Mouse (Mus musculus) G1E (cell line): ENCODE measurements around the gene Psmd13. TPM values are rescaled to one million over a fixed set of nuclear protein-coding genes. Genes with fewer than 3 reads are reported as not detected.

Experiments used
- ATAC-seq: 2 replicates; pipeline ENCODE4 v1.8.0; 2016; ENCODE audit warnings: mild to moderate bottlenecking; ENCODE audit not compliant: insufficient number of reproducible peaks, poor library complexity, low FRiP score, severe bottlenecking; ENCODE audit errors: extremely low read depth
- DNase-seq: peaks from one replicate; pipeline ENCODE4 v3.0.0; 2012; ENCODE audit warnings: low spot score
- H3K27me3 ChIP-seq: 2 replicates; pipeline ENCODE4 v1.6.1; 2012; ENCODE audit warnings: mild to moderate bottlenecking, low read length, inconsistent platforms; ENCODE audit not compliant: insufficient read depth
- H3K36me3 ChIP-seq: replicated peaks from 2 replicates; pipeline ENCODE3; 2012; ENCODE audit warnings: mild to moderate bottlenecking, inconsistent platforms
- H3K4me1 ChIP-seq: 2 replicates; pipeline ENCODE4 v1.6.1; 2012; ENCODE audit warnings: low read depth, low read length, inconsistent platforms, mixed read lengths; ENCODE audit not compliant: insufficient read depth
- H3K4me3 ChIP-seq: 2 replicates; pipeline ENCODE4 v1.5.1; 2012; ENCODE audit warnings: low read depth, mild to moderate bottlenecking, inconsistent platforms, low read length, moderate library complexity, mixed read lengths
- H3K9me3 ChIP-seq: replicated peaks from 2 replicates; pipeline ENCODE4 v1.6.1; 2012; ENCODE audit warnings: inconsistent platforms
- CTCF ChIP-seq: IDR thresholded peaks from 2 replicates; pipeline ENCODE4 v1.5.1; 2012; ENCODE audit warnings: low read depth, low read length, inconsistent platforms, mixed read lengths
- GATA1 ChIP-seq: IDR thresholded peaks from 2 replicates; pipeline ENCODE4 v1.6.1; 2012; ENCODE audit warnings: borderline replicate concordance, low read length, inconsistent platforms, mixed read lengths
- GATA2 ChIP-seq: IDR thresholded peaks from 2 replicates; pipeline ENCODE4 v1.6.1; 2012; ENCODE audit warnings: low read depth, low read length, inconsistent platforms, borderline replicate concordance
- POLR2AphosphoS5 ChIP-seq: IDR thresholded peaks from 2 replicates; pipeline ENCODE4 v1.6.1; 2012; ENCODE audit warnings: low read depth, low read length, inconsistent platforms; ENCODE audit not compliant: insufficient replicate concordance
- TAL1 ChIP-seq: conservative IDR thresholded peaks from 2 replicates; pipeline ENCODE4 v1.6.1; 2012; ENCODE audit warnings: low read depth, low read length, inconsistent platforms, mixed read lengths
- polyA plus RNA-seq: library from polyadenylated mRNA; stranded (reverse); fragments of >175 nt; gene quantifications from 2 replicates; pipeline ENCODE4 v1.2.3, GENCODE M21; 2012
- total RNA-seq, 2 experiments: library from RNA; stranded (forward) in 1 of 2; stranded (reverse) in 1 of 2; fragments of 200-1000 nt in 1 of 2; fragments of >200 nt in 1 of 2; fragmentation: Nextera tagmentation in 1 of 2; gene quantifications; 2 replicates each; pipeline ENCODE4 v1.2.3; 2014 to 2017

The Psmd13 gene
- total and polyA plus RNA-seq, 3 experiments, result 70.1 to 195 (median 93.7) TPM

DNA sequence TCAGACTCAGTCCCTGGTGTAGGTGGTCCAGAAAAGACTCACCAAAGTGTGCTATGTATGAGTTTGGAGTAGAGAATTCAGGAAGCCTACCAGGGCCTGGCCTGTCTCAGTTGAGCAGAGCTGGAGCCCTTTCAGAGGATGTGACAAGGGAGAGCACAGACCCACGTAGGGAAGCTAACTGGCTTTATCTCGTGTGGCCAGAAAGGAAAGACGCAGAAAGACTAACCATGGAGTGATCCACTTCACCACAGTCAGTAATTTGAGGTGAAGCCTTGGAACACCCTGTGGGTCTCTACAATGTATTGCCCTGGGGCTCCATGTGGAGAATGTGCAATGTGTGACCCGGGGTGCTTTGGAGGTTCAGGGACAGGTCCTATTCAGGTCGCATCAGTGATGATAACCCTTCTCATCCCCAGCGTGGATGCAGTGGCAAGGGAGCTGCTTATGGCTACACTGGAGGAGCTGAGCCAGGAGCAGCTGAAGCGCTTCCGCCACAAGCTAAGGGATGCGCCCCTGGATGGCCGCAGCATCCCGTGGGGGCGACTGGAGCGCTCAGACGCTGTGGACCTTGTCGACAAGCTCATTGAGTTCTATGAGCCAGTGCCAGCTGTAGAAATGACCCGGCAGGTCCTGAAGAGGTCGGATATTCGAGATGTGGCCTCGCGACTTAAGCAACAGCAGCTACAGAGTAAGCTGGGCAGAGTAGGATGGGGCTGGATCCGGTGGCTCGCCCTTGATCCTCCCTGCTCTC lies 39.6 kb downstream of the Psmd13 start:
- H3K36me3 ChIP-seq, result no peaks in the 10 kb centered on the region
- no peak for DNase-seq
- peaks cover 44% of the 10 kb centered on the region for H3K27me3 ChIP-seq
- no peak for ATAC-seq
- H3K4me1 ChIP-seq, result peaks cover 52% of the 10 kb centered on the region
- TF ChIP-seq CTCF (no peak), POLR2AphosphoS5 (no peak), GATA2 (no peak), TAL1 (no peak), GATA1 (no peak)
- peak overlapping the region; percentile 51; the same call in 1 of the 2 replicates for H3K4me3 ChIP-seq
- H3K9me3 ChIP-seq, result peaks cover 10% of the 10 kb centered on the region

DNA sequence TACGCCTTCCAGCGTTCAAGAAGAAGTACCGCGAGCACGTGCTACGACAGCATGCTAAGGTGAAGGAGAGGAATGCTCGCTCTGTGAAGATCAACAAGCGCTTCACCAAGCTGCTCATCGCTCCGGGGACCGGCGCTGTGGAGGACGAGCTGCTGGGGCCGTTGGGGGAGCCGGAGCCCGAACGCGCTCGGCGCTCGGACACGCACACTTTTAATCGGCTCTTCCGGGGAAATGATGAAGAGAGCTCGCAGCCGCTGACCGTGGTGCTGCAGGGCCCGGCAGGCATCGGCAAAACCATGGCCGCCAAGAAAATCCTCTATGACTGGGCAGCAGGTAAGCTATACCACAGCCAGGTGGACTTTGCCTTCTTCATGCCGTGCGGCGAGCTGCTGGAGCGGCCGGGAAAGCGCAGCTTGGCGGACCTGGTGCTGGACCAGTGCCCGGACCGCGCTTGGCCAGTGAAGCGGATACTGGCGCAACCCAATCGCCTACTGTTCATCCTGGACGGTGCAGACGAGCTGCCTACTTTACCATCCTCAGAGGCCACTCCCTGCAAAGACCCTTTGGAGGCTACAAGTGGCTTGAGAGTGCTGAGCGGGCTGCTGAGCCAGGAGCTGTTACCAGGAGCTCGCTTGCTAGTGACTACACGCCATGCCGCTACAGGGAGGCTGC lies 40.8 kb downstream of the Psmd13 start:
- H3K27me3 ChIP-seq, result peaks cover 46% of the 10 kb centered on the region
- ATAC-seq (no peak), DNase-seq (no peak)
- TF ChIP-seq POLR2AphosphoS5, result no peak
- no peak for TF ChIP-seq GATA2
- TF ChIP-seq GATA1, result no peak
- TF ChIP-seq TAL1, result no peak
- no peak for TF ChIP-seq CTCF
- no peaks in the 10 kb centered on the region for H3K36me3 ChIP-seq
- H3K4me1 ChIP-seq, result peaks cover 46% of the 10 kb centered on the region
- H3K9me3 ChIP-seq, result peaks cover 10% of the 10 kb centered on the region
- no peak overlapping the region for H3K4me3 ChIP-seq

DNA sequence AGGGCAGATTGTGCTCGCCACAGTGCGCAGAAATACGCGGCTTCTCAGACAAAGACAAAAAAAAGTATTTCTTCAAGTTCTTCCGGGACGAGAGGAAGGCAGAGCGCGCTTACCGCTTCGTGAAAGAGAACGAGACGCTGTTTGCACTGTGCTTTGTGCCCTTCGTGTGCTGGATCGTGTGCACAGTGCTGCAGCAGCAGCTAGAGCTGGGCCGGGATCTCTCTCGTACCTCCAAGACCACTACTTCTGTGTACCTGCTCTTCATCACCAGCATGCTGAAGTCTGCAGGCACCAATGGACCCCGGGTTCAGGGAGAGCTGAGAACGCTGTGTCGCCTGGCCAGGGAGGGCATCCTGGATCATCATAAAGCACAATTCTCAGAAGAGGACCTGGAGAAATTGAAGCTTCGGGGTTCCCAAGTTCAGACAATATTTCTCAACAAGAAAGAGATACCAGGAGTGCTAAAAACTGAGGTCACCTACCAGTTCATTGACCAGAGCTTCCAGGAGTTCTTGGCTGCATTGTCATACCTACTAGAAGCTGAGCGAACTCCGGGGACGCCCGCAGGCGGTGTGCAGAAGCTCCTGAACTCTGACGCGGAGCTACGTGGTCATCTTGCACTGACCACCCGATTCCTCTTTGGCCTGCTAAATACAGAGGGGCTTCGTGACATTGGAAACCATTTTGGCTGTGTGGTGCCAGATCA lies 41.5 kb downstream of the Psmd13 start:
- TF ChIP-seq TAL1, result no peak
- no peak for TF ChIP-seq POLR2AphosphoS5
- no peak for TF ChIP-seq CTCF
- no peak for TF ChIP-seq GATA1
- TF ChIP-seq GATA2, result no peak
- H3K9me3 ChIP-seq, result peaks cover 10% of the 10 kb centered on the region
- H3K36me3 ChIP-seq, result no peaks in the 10 kb centered on the region
- peaks cover 43% of the 10 kb centered on the region for H3K4me1 ChIP-seq
- ATAC-seq (no peak), DNase-seq (no peak)
- H3K4me3 ChIP-seq, result no peak overlapping the region
- peaks cover 46% of the 10 kb centered on the region for H3K27me3 ChIP-seq

DNA sequence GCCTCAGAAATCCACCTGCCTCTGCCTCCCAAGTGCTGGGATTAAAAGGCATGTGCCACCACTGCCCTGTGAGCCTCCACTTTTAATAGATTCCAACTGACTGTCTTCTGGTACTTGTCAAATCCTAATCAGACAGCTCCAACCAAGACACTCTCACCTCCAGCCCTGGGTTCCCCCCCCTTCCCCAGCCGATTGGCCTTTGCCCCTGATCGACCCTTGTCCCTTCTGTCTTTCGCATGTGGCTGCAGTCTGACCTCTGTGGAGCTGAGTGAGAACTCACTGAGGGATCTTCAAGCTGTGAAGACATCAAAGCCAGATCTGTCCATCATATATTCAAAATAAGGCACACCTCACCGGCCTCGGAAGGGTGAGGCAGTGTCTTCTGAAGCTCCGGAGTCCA lies 45.4 kb downstream of the Psmd13 start:
- peaks cover 43% of the 10 kb centered on the region for H3K27me3 ChIP-seq
- peaks cover 10% of the 10 kb centered on the region for H3K9me3 ChIP-seq
- no peak for DNase-seq
- no peak for ATAC-seq
- no peak overlapping the region for H3K4me3 ChIP-seq
- H3K4me1 ChIP-seq, result peaks cover 7% of the 10 kb centered on the region
- TF ChIP-seq TAL1, result no peak
- no peaks in the 10 kb centered on the region for H3K36me3 ChIP-seq

DNA sequence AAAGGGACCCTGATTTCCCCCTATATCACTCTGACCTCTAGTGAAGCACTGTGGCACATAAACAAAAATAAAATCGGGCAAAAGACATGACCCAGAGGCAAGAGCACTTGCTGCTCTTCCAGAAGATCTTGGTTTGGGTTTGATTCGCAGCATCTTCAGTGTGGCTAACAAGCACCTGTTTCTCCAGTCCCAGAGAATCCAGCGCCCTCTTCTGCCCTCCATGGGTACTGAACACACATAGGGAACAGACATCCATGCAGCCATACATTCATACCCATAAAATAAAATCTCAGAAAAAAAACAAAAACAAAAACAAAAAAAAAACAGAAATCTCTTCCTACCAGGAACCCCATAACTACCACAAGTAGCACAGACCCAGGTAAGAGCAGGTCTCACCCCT lies 56.7 kb downstream of the Psmd13 start:
- H3K36me3 ChIP-seq, result peaks cover 11% of the 10 kb centered on the region
- H3K27me3 ChIP-seq, result peaks cover 23% of the 10 kb centered on the region
- H3K9me3 ChIP-seq, result no peaks in the 10 kb centered on the region
- no peak for TF ChIP-seq GATA1
- no peak for TF ChIP-seq GATA2
- no peak for TF ChIP-seq TAL1
- no peak for TF ChIP-seq CTCF
- no peak for TF ChIP-seq POLR2AphosphoS5
- DNase-seq (no peak), ATAC-seq (no peak)
- peaks cover 44% of the 10 kb centered on the region for H3K4me1 ChIP-seq
- H3K4me3 ChIP-seq, result no peak overlapping the region

DNA sequence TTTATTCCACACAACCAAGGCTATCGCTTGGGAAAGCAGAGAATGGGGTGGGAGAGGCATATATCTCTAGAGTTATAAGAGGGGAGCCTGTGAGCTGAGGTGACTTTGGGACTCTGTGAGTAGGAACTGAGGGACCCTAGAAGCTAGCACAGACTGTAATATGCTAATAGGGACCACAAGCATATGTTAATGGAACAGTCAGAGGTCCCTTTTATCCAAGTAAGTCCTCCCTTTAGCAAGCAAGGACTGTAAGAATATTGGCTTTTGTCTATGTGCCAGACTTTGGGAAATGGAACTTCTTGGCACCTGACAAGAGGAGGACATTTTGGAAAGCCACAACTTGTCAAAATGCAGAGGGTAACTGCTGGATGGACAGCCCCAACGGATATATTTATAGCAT lies 57.1 kb downstream of the Psmd13 start:
- no peak overlapping the region for H3K4me3 ChIP-seq
- no peaks in the 10 kb centered on the region for H3K9me3 ChIP-seq
- ATAC-seq (no peak), DNase-seq (no peak)
- peaks cover 15% of the 10 kb centered on the region for H3K36me3 ChIP-seq
- TF ChIP-seq CTCF (no peak), GATA1 (no peak), POLR2AphosphoS5 (no peak)
- H3K27me3 ChIP-seq, result peaks cover 23% of the 10 kb centered on the region
- H3K4me1 ChIP-seq, result peaks cover 48% of the 10 kb centered on the region
